Mouse (Mus musculus): ENCODE measurements at regions not wholly inside any gene's neighbourhood (a gene's known extent, or its start where the extent isn't known, plus 50 kb on each side); places are given as distances from the start of the nearest gene placed in this dataset.

DNA sequence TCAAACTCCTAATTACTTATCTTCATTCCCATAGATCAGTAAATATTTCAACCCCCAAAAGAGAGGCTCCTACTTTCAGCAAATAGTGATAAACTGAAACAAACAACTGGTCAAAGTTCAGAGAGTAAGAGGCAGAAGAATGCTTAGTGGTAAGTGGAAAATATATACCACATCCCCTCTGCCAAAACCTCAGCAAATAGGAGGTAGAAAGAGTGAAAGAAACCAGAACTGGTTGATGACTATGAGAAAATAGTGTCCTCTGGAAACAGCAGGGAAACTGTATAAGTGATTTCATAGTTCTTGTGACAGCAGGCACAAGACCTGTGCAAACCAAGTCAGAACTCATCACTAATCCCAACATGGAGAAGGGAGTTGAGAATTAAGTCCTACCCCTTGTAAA, 980.8 kb upstream of the Cited2 start:
- no peak for DNase-seq (ENCODE audit: low read depth, low spot score)

DNA sequence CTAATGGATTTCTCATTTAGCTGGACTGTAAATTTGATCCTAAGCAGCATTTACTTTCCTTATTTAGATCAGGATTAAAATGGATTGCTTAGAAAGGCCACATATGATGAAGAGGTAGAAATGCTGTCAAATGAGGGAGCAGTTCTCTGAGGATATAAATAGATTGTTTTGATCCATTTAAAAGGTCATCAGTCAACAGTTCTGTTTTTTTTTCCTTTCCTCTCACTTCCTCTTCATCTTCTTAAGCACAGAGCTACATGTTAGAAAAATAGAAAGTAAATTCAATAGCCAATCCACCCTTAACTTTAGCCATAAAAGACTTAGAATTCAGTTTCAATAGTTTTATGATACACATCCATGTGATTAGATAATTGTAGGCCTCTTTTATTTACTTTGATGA, 971.5 kb upstream of the Cited2 start:
- DNase-seq (ENCODE audit: low read depth, low spot score), result no peak

DNA sequence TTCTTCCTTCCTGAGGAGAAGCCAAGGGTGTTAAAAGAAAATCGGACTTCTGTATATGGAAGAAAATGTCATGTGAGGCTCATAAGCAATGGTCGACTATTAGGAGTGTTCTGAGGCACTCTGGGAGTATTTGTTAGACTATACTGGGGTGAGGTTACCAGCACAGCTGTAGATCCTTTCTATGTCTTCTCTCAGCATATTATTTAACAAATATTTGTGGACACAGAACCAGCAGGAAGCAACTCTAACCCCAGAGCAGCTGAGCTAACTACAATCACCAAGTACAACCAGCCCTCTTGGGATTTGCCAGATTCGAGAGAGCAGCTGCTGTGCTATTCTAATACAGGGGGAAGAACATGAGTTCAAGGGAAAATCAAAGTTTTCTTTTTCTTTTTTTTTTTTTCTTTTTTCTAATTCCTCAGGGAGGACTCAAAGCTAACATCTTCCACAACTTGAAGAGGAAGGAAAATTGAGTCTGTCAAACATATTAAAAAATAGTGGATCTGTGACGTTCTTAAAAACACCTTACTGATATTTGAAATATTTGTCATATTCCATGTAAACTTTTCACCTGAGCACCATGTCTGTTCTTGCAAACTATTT, 933.3 kb upstream of the Cited2 start:
- peak; percentile 8 for DNase-seq (ENCODE audit: low read depth, low spot score)

DNA sequence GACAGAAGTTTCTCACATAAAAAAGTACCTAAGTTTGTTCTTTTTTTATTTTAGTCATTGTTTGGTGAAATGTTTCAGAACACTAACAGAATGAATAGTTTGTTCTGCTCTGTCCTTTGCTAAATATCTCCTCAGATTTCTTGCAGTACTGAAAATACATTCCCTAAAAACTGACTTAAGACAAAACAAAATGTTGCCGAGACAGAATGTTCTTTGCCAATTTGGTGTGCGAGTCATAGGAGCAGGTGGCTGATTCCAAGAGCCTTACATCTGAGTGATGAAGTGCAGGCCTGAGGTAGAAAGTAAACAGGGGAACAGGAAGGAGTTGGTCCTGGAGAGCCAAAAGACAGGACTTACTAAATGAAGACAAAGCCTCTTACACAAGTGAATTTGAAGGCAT, 919.0 kb upstream of the Cited2 start:
- no peak for DNase-seq (ENCODE audit: low read depth, low spot score)

GRCm38 (mm10) chr10:16810716-16811115, 912.3 kb upstream of the Cited2 start:
- DNase-seq (ENCODE audit: low read depth, low spot score), result no peak

- DNase-seq (ENCODE audit: low read depth, low spot score), result no peak
Measured at GRCm38 (mm10) chr10:16814013-16814412, 909.0 kb upstream of the Cited2 start.

DNA sequence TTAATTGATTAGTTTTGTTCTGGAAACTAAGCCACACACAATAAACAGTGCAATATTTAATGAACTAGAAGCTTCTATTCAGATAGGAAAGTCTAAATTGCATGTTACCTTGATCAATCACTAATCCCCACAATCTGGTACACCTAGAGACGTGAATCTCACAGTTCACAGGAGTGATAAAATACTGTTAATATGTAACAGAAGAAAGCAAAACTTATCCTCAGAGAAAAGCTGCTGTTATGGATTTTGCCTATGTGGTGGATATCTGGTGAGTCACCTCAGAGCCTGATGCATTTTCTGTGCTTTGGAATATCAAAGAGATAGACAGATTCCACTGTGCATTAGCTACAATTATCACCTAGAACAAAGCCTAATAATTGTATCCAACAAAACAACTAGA, 861.5 kb upstream of the Cited2 start:
- no peak for DNase-seq (ENCODE audit: low read depth, low spot score)

- no peak for DNase-seq (ENCODE audit: low read depth, low spot score)
Measured at GRCm38 (mm10) chr10:16866914-16867313, 856.1 kb upstream of the Cited2 start.

DNA sequence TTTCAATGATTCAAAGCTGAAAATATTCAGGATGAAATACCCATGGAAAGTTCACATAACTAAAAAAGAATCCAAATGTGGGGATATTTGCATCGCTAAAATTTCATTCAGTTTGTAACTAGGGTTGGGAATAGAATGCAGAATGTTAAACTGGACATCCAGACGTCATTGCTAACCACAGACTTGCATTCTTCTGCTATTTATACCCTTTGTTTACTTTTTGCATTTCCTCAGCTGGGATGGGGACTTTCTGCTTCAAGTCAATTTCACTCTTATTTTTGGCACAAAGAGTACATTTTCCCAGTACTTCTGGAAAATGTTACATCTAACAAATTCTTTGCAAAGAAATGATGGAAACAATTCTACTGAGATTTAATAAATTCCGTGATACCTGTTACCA, 848.9 kb upstream of the Cited2 start:
- DNase-seq (ENCODE audit: low read depth, low spot score), result no peak

- DNase-seq (ENCODE audit: low read depth, low spot score), result no peak
Measured at GRCm38 (mm10) chr10:16878197-16878596, 844.8 kb upstream of the Cited2 start.

GRCm38 (mm10) chr10:16893316-16893715, 829.7 kb upstream of the Cited2 start:
- no peak for DNase-seq (ENCODE audit: low read depth, low spot score)

- no peak for DNase-seq (ENCODE audit: low read depth, low spot score)
Measured at GRCm38 (mm10) chr10:16895332-16895731, 827.7 kb upstream of the Cited2 start.

DNA sequence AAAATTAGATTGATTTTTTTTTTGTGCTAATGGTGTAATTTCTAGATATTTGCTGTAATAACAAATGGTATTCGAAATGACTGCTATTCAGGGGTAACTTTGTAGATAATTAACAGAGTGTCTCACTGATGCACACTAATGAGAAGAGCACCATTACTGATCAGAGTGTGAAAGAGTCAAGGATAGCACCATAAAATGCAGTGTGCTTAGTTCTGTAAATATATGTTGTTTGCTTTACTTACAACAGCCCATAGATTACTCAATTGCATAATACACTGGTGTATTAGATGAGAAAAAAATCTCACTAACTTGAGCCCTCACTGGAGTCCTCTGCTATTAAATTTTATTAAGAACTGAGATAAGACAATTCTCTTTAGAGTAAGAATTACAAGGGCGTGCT, 800.1 kb upstream of the Cited2 start:
- no peak for DNase-seq (ENCODE audit: low read depth, low spot score)

DNA sequence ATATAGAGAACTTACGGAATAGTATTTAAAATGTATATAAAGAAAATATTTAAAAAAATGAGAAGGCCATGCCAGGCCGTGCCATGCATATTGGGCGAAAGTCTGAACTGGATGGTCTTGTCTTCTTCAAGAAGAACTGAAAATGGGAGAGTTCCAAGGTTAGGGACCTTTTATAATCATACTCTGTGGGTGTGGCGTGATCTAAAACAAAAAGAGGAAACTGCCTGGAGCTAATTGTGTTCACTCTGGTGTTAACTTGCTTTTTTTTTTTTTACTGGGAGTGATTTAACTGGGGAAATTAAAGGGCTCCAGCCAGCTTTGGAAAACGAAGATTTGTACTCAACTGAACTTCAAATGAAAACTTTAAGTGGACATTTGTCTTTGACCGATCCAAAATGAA, 799.2 kb upstream of the Cited2 start:
- no peak for DNase-seq (ENCODE audit: low read depth, low spot score)

GRCm38 (mm10) chr10:16937705-16938104, 785.3 kb upstream of the Cited2 start:
- DNase-seq (ENCODE audit: low read depth, low spot score), result no peak

- no peak for DNase-seq (ENCODE audit: low read depth, low spot score)
Measured at GRCm38 (mm10) chr10:16951636-16952035, 771.4 kb upstream of the Cited2 start.

GRCm38 (mm10) chr10:16960971-16961370, 762.0 kb upstream of the Cited2 start:
- no peak for DNase-seq (ENCODE audit: low read depth, low spot score)

DNA sequence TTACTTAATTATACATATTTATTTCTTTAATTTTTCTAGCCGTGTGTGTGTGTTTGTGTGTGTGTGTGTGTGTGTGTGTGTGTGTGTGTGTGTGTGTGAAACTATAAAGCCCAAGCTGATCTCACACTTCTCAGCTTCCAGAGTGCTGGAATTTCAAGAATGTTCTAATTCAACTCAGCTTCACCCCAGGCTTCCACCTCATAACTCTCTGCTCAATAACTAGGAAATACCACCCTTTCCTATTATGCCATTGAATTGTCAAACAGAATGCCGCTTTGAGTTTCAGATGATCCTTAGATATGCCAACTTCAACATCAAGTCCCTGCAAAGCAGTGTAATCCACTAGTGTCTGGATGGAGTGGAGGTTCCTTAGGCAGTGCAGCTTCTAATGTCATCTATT, 760.6 kb upstream of the Cited2 start:
- DNase-seq (ENCODE audit: low read depth, low spot score), result no peak

DNA sequence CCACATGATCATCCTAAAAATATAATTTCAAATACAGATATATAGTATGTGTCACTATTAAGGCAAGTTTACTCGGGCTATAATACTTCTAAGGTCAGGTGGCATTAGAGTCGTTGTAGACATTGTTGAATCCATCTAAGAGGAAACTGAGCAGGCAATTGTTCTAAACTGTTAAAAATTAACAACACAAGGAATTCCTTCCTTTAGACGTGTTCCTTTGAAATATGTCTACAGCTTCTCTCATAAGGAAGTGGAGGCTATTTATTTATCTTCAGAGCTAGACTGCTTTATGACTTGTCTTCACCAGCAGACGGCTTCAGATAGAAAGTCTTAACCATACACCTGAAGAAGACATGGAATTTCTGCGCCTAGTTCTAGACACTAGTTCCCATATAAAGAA, 744.2 kb upstream of the Cited2 start:
- no peak for DNase-seq (ENCODE audit: low read depth, low spot score)

DNA sequence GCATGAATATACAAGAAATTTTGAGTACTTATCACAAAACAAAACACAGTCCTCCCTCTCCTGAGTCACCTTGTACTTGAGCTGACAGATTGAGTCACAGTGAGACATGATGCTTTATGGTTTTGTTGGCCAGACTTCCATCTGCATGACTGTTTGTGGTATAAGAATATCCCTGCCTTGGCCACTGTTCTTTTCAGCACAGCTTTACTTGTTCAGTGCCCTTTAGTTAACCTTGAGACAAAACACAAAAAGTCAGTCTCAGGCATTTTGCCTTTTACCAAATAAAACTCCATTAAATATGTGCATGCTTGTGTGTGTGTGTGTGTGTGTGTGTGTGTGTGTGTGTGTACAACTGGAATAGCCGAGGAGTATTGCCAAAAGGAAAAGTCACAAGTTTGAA, 732.8 kb upstream of the Cited2 start:
- no peak for DNase-seq (ENCODE audit: low read depth, low spot score)

GRCm38 (mm10) chr10:16993789-16994188, 729.2 kb upstream of the Cited2 start:
- DNase-seq (ENCODE audit: low read depth, low spot score), result no peak

DNA sequence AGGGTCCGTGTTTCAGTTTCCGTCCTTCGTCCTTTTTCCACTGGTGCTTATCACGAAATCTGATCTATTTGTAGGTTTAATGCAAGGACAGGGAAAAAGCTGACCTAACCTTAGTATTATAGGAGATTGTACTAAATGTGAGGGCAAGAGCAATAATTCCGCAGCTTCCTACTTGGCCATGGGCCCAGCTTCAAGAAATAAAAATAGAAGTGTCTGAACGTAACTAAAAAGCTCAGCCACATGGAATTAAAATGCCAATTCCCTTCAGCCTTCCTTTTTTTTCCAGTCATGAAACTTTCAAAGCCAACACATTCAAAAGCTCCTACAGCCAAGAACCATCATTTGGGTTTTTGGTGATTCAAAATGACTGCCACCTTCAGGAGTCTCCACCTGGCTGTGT, 728.5 kb upstream of the Cited2 start:
- no peak for DNase-seq (ENCODE audit: low read depth, low spot score)

DNA sequence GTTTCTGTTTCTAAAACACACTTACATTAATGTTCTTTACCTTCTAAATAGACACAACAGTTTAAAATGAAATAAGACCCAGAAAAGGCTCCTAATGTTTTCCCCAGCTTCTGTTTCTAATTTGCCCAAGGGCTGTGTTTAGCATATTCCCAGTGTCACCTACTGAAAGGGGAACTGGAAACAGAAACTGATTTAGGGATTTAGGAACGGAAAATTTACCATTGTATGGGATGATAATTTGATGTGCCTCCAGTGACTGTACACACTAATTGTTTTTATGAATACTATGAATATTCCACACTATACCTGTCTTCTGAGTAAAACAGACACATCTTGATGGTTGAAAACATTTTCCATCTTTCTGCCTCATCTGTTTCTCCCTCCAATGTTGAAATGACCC, 728.0 kb upstream of the Cited2 start:
- DNase-seq (ENCODE audit: low read depth, low spot score), result no peak

- DNase-seq (ENCODE audit: low read depth, low spot score), result no peak
Measured at GRCm38 (mm10) chr10:16996820-16997466, 726.1 kb upstream of the Cited2 start.

Measured in embryo, embryonic 11.5 days (tissue).